Mouse (Mus musculus) neural tube, embryonic 11.5 days (tissue): ENCODE results near the gene Samhd1. TPM values are rescaled to one million over a fixed set of nuclear protein-coding genes. Genes with fewer than 3 reads are reported as not detected.
"Not testable (repeated sequence)": the region's sequence is repeated elsewhere in the genome, so short reads cannot be mapped to it uniquely, and the experiment has no call there.

ENCODE experiments used
- ATAC-seq: fragments of 200-750 bp; cut with Nextera tagmentation; 2 replicates; pipeline ENCODE4 v1.8.0; 2017; ENCODE audit warnings: moderate number of reproducible peaks, mild to moderate bottlenecking, moderate TSS enrichment, moderate library complexity; ENCODE audit not compliant: insufficient read depth, low FRiP score, low TSS enrichment
- DNase-seq: peaks from one replicate; pipeline ENCODE4 v3.0.0-alpha.2; 2015; ENCODE audit warnings: low spot score
- H3K27ac ChIP-seq: fragments of 300-500 bp; sonication (generic); 2 replicates; pipeline ENCODE4 v1.5.1; 2014; ENCODE audit warnings: low read depth, mild to moderate bottlenecking, low read length
- H3K27me3 ChIP-seq: fragments of 300-500 bp; sonication (generic); 2 replicates; pipeline ENCODE4 v1.6.1; 2014; ENCODE audit warnings: mild to moderate bottlenecking, low read length, mixed read lengths; ENCODE audit not compliant: control insufficient read depth, insufficient read depth
- H3K36me3 ChIP-seq: fragments of 300-500 bp; sonication (generic); 2 replicates; pipeline ENCODE4 v1.6.1; 2014; ENCODE audit warnings: mild to moderate bottlenecking, low read length, moderate library complexity, mixed read lengths; ENCODE audit not compliant: control insufficient read depth, insufficient read depth
- H3K4me1 ChIP-seq: fragments of 300-500 bp; sonication (generic); 2 replicates; pipeline ENCODE4 v1.6.1; 2014; ENCODE audit warnings: low read length, mixed read lengths; ENCODE audit not compliant: control insufficient read depth, insufficient read depth
- H3K4me2 ChIP-seq: fragments of 300-500 bp; sonication (generic); 2 replicates; pipeline ENCODE4 v1.6.1; 2014; ENCODE audit warnings: low read depth, mild to moderate bottlenecking, moderate library complexity
- H3K4me3 ChIP-seq: fragments of 300-500 bp; sonication (generic); 2 replicates; pipeline ENCODE4 v1.5.1; 2014; ENCODE audit warnings: low read depth, low read length
- H3K9ac ChIP-seq: fragments of 300-500 bp; sonication (generic); 2 replicates; pipeline ENCODE4 v1.6.1; 2014; ENCODE audit warnings: mild to moderate bottlenecking, low read length
- H3K9me3 ChIP-seq: fragments of 300-500 bp; sonication (generic); 2 replicates; pipeline ENCODE4 v1.6.1; 2016; ENCODE audit warnings: low read length; ENCODE audit not compliant: control insufficient read depth
- WGBS: fragments of 180-500 bp; shearing (Covaris S2); extraction: QIAGEN DNeasy Blood & Tissue Kit; methylation state at CpG from one replicate; pipeline ENCODE4 v1.1.7; 2014; 5-methylcytosine and 5-hydroxymethylcytosine counted together
- polyA plus RNA-seq: library from polyadenylated mRNA; unstranded; fragments of >200 nt; fragmentation: Nextera tagmentation; extraction: Ambion mirVana; gene quantifications from 2 replicates; pipeline ENCODE4 v1.2.1, GENCODE M21; 2014

The Samhd1 gene
- polyA plus RNA-seq, 1 experiment from 2014 or later: 18.7 TPM

GRCm38 (mm10) chr2:157165312-157166224 is 30.5 kb upstream of the Samhd1 start:
- not testable (repeated sequence) for ATAC-seq, H3K27ac ChIP-seq, H3K9ac ChIP-seq, H3K9me3 ChIP-seq, H3K4me2 ChIP-seq, H3K36me3 ChIP-seq, H3K27me3 ChIP-seq, H3K4me3 ChIP-seq, DNase-seq, H3K4me1 ChIP-seq

GRCm38 (mm10) chr2:157164101-157164500 is 29.0 kb upstream of the Samhd1 start:
- no peaks in the 10 kb centered on the region for H3K9me3 ChIP-seq
- no peak overlapping the region for H3K27ac ChIP-seq

DNA sequence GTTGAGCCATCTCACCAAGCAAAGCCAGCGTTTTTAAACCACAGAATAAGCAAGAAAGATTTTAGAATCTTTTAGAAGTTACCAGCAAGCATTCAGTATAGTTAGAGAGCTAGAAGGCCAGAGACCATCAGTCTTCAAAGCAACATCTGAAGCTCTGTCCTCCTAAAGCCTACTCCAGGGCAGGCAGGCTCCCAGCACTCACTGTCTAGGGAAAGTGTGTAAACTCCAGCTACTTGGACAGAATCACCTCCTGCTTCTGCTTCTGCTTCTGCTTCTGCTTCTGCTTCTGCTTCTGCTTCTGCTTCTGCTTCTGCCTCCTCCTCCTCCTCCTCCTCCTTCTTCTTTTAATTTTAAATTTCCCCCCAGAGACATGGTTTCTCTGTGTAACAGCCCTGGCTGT is 21.0 kb upstream of the Samhd1 start:
- H3K9ac ChIP-seq: no peak overlapping the region
- H3K9me3 ChIP-seq: no peaks in the 10 kb centered on the region
- peaks cover 4% of the 10 kb centered on the region; the same call in 1 of the 2 replicates for H3K36me3 ChIP-seq
- no peak overlapping the region for H3K4me2 ChIP-seq
- DNase-seq (no peak), ATAC-seq (no peak)
- 91% methylated on average over 1 of the region's 1 CpGs for WGBS
- H3K27me3 ChIP-seq: no peaks in the 10 kb centered on the region
- no peak overlapping the region for H3K4me3 ChIP-seq
- no peak overlapping the region for H3K27ac ChIP-seq
- H3K4me1 ChIP-seq: no peaks in the 10 kb centered on the region

More at GRCm38 (mm10) chr2:157164101-157164500, 29.0 kb upstream of the Samhd1 start:
- H3K9ac ChIP-seq: no peak overlapping the region
- H3K4me3 ChIP-seq: no peak overlapping the region
- H3K27me3 ChIP-seq: no peaks in the 10 kb centered on the region
- WGBS: 89% methylated on average over 2 of the region's 2 CpGs
- ATAC-seq (no peak), DNase-seq (no peak)
- no peak overlapping the region for H3K4me2 ChIP-seq
- H3K36me3 ChIP-seq: no peaks in the 10 kb centered on the region; the same call in 1 of the 2 replicates
- H3K4me1 ChIP-seq: no peaks in the 10 kb centered on the region

GRCm38 (mm10) chr2:157153235-157153634 is 18.2 kb upstream of the Samhd1 start:
- Histone ChIP-seq H3K36me3 (peaks cover 6% of the 10 kb centered on the region; the same call in 1 of the 2 replicates), H3K4me3 (no peak overlapping the region), H3K27ac (no peak overlapping the region), H3K9ac (no peak overlapping the region), H3K27me3 (no peaks in the 10 kb centered on the region), H3K4me1 (no peaks in the 10 kb centered on the region), H3K9me3 (no peaks in the 10 kb centered on the region), H3K4me2 (no peak overlapping the region)
- 82% methylated on average over 2 of the region's 2 CpGs for WGBS
- ATAC-seq (no peak), DNase-seq (no peak)

DNA sequence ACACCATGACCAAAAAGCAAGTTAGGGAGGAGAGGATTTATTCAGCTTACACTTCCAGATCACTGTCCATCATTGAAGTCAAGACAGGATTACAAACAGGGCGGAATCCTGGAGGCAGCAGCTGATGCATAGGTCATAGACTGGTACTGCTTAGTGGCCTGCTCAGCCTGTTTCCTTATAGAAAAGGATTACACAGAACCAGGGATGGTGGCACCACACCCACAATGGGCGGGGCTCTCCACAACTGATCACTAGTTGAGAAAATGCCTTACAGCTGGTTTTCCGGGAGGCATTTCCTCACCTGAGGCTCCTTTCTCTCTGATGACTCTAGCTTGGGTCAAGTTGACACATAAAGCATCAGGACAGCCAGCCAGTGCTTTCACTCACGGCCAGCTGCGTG is 13.4 kb upstream of the Samhd1 start:
- no peaks in the 10 kb centered on the region for H3K4me1 ChIP-seq
- H3K9me3 ChIP-seq: no peaks in the 10 kb centered on the region
- no peak overlapping the region for H3K9ac ChIP-seq
- H3K27me3 ChIP-seq: no peaks in the 10 kb centered on the region
- H3K36me3 ChIP-seq: peaks cover 6% of the 10 kb centered on the region; the same call in 1 of the 2 replicates
- DNase-seq (no peak), ATAC-seq (no peak)
- 96% methylated on average over 5 of the region's 5 CpGs for WGBS
- H3K4me2 ChIP-seq: no peak overlapping the region
- no peak overlapping the region for H3K4me3 ChIP-seq
- no peak overlapping the region for H3K27ac ChIP-seq

DNA sequence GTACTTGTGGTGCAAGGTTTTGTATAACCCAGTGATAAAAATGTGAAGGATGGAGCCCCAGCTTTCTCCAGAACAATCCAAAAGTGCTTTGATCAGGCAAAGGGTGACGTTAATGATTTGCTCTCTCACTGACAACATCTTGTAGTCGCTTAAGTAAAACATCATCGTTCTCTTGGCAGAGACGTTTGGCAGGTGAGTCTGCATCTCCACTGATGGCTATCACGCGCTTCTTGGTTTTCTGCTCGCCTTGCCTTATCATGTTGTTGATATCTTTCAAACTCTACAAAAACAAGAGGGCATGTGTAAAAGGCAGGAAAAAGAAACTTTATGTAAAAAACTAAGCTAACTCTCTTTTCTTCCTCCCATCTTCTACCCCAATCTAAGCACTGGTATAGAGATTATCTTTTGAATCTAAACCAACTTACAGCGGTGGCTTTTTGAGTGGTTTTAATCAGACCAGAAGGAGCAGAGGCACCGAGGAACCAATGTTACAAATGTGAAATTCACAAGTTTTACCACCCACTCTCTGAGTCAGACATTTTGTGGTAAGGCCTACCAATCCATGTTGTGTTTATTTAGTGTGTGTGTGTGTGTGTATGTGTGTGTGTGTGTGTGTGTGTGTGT is 12.4 kb upstream of the Samhd1 start:
- H3K27me3 ChIP-seq: no peaks in the 10 kb centered on the region
- no peak for ATAC-seq
- H3K27ac ChIP-seq: no peak overlapping the region
- H3K36me3 ChIP-seq: peaks cover 4% of the 10 kb centered on the region; the same call in 1 of the 2 replicates
- H3K4me2 ChIP-seq: no peak overlapping the region
- 95% methylated on average over 9 of the region's 9 CpGs for WGBS
- no peak overlapping the region for H3K9ac ChIP-seq
- H3K4me3 ChIP-seq: no peak overlapping the region
- no peaks in the 10 kb centered on the region for H3K4me1 ChIP-seq
- no peak for DNase-seq
- H3K9me3 ChIP-seq: no peaks in the 10 kb centered on the region

GRCm38 (mm10) chr2:157145173-157145572 is 10.1 kb upstream of the Samhd1 start:
- H3K27ac ChIP-seq: no peak overlapping the region
- H3K27me3 ChIP-seq: no peaks in the 10 kb centered on the region
- peaks cover 2% of the 10 kb centered on the region; the same call in 1 of the 2 replicates for H3K36me3 ChIP-seq
- H3K4me3 ChIP-seq: no peak overlapping the region
- ATAC-seq (no peak), DNase-seq (no peak)
- WGBS: 96% methylated on average over 1 of the region's 1 CpGs
- H3K9ac ChIP-seq: no peak overlapping the region
- no peaks in the 10 kb centered on the region for H3K4me1 ChIP-seq
- H3K4me2 ChIP-seq: no peak overlapping the region
- no peaks in the 10 kb centered on the region for H3K9me3 ChIP-seq

DNA sequence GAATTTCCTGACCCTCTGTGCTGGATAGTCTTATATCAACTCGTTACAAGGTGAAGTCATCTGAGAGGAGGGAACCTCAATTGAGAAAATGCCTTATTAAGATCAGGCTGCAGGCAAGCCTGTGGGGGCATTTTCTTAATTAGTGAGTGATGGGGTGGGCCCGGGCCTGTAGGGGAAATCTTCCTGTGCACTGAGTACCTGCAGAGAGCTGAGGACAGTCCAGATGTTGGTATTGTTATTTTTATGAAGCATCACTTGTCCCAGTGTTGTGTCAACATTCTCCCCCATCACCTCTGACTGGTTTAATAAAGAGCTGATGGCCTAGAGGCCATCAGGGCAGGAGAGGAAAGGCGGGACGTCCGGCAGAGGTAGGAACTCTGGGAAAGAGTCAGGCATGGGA is 9.1 kb upstream of the Samhd1 start:
- Histone ChIP-seq H3K9ac (no peak overlapping the region), H3K27ac (no peak overlapping the region), H3K4me1 (no peaks in the 10 kb centered on the region), H3K36me3 (no peaks in the 10 kb centered on the region), H3K4me3 (no peak overlapping the region), H3K27me3 (no peaks in the 10 kb centered on the region), H3K4me2 (no peak overlapping the region), H3K9me3 (no peaks in the 10 kb centered on the region)
- no peak for DNase-seq
- 83% methylated on average over 5 of the region's 5 CpGs for WGBS
- no peak for ATAC-seq

DNA sequence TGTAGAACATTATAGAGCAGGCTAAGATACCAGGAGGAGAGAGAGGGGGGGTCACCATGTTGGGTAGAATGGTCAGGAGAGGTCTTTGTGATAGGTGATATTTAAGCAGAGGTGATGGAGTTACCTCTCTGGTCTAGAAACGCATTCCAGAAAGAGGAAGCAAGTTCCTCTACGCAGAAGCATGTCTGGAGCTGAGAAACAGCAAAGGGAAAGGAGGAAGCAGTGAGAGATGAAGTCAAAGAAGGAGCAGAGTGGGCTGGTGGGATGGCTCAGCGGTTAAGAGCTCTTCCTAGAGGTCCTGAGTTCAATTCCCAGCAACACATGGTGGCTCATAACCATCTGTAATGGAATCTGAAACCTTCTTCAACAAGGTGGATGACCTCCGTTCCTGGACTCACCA is 6.9 kb upstream of the Samhd1 start:
- no peaks in the 10 kb centered on the region for H3K36me3 ChIP-seq
- 86% methylated on average over 4 of the region's 4 CpGs for WGBS
- no peak overlapping the region for H3K27ac ChIP-seq
- no peak overlapping the region for H3K9ac ChIP-seq
- no peak overlapping the region for H3K4me2 ChIP-seq
- no peaks in the 10 kb centered on the region for H3K4me1 ChIP-seq
- ATAC-seq (no peak), DNase-seq (no peak)
- no peaks in the 10 kb centered on the region for H3K9me3 ChIP-seq
- H3K27me3 ChIP-seq: no peaks in the 10 kb centered on the region
- no peak overlapping the region for H3K4me3 ChIP-seq
